Mouse (Mus musculus): Measurements from ENCODE around the gene Trim39. TPM values are rescaled to one million over a fixed set of nuclear protein-coding genes. Genes with fewer than 3 reads are reported as not detected.
A peak's percentile ranks its signal among the peaks of the same experiment; 100 is the strongest.

The Trim39 gene
- total RNA-seq (2021): 10 to 100 TPM; 16.1 to 18.4 TPM
- 14.1 and 14.7 TPM in 2 replicates for polyA plus RNA-seq (2012; rRNA removed)
- long read RNA-seq, transcript Trim39-203 (7 exons, 3,204 nt): major isoform, 15 of 22 reads
- long read RNA-seq, partial matches to known transcripts: 5 of 22 reads
- long read RNA-seq, other reads (novel, unspliced or antisense): 2 of 22 reads

- DNase-seq: peak; percentile 93
Measured at GRCm38 (mm10) chr17:36271586-36272256, at the start of gene Trim39. Gene Trim39 (minus strand): TSS chr17:36272247.

- no peak for DNase-seq
Measured at GRCm38 (mm10) chr17:36315689-36316253, 43.7 kb upstream of the Trim39 start.

GRCm38 (mm10) chr17:36315041-36315688 lies 43.1 kb upstream of the Trim39 start:
- DNase-seq: peak; percentile 70

GRCm38 (mm10) chr17:36314511-36314910 lies 42.5 kb upstream of the Trim39 start:
- DNase-seq: peak; percentile 4

GRCm38 (mm10) chr17:36309293-36309692 lies 37.2 kb upstream of the Trim39 start:
- DNase-seq: no peak

- DNase-seq: peak; percentile 68
Measured at GRCm38 (mm10) chr17:36308855-36309254, 36.8 kb upstream of the Trim39 start.

GRCm38 (mm10) chr17:36286390-36286789 lies 14.3 kb upstream of the Trim39 start, which contains the start of gene H2-M10.2:
Gene H2-M10.2 (minus strand): TSS chr17:36286490.
- no peak for DNase-seq

- no peak for DNase-seq
Measured at GRCm38 (mm10) chr17:36281521-36282245, 9.6 kb upstream of the Trim39 start.

GRCm38 (mm10) chr17:36274776-36275175 lies 2.7 kb upstream of the Trim39 start:
- no peak for DNase-seq

- no peak for DNase-seq
Measured at GRCm38 (mm10) chr17:36273796-36274195, 1.7 kb upstream of the Trim39 start.

- DNase-seq: no peak
Measured at GRCm38 (mm10) chr17:36272643-36273366, 758 bp upstream of the Trim39 start.

- DNase-seq: peak; percentile 95
Measured at GRCm38 (mm10) chr17:36270956-36271585, 976 bp downstream of the Trim39 start.

GRCm38 (mm10) chr17:36265834-36266233 lies 6.2 kb downstream of the Trim39 start:
- no peak for DNase-seq

- DNase-seq: no peak
Measured at GRCm38 (mm10) chr17:36264273-36264925, 7.6 kb downstream of the Trim39 start.

GRCm38 (mm10) chr17:36261511-36262166 lies 10.4 kb downstream of the Trim39 start:
- DNase-seq: no peak

- DNase-seq: no peak
Measured at GRCm38 (mm10) chr17:36257969-36258368, 14.1 kb downstream of the Trim39 start, which contains the start of gene Rpp21. Gene Rpp21 (minus strand): TSS chr17:36258069.

GRCm38 (mm10) chr17:36257241-36257947 lies 14.7 kb downstream of the Trim39 start:
- DNase-seq: peak; percentile 89

- no peak for DNase-seq
Measured at GRCm38 (mm10) chr17:36253087-36253600, 18.9 kb downstream of the Trim39 start.

Data from adrenal gland, adult 2 months (tissue).